Mouse (Mus musculus): ENCODE measurements at regions not wholly inside any gene's neighbourhood (a gene's known extent, or its start where the extent isn't known, plus 50 kb on each side); places are given as distances from the start of the nearest gene placed in this dataset.

GRCm38 (mm10) chr8:127838311-127838710 lies 520.1 kb upstream of the Nrp1 start:
- no peak for TF ChIP-seq MAFK (IDR thresholded peaks at IDR 0.05; ENCODE audit: insufficient read depth, low read depth, low read length)
- TF ChIP-seq HCFC1 (IDR thresholded peaks at IDR 0.05; ENCODE audit: borderline replicate concordance, insufficient read depth, low read length), result no peak
- no peak for TF ChIP-seq CHD2 (IDR thresholded peaks at IDR 0.05; ENCODE audit: low read depth, low read length)

Measured in ES-E14 (cell line).